Mouse (Mus musculus) adrenal gland, adult 2 months (tissue): Measurements from ENCODE around the gene Igf1. TPM values are rescaled to one million over a fixed set of nuclear protein-coding genes. Genes with fewer than 3 reads are reported as not detected.

Source experiments
- DNase-seq: peaks from one replicate; pipeline ENCODE4 v3.0.0; 2021
- long read RNA-seq: library from polyadenylated mRNA; stranded (forward); transcript quantifications from one replicate; pipeline ENCODE4 v2.0.0, GENCODE M21; 2021
- polyA plus RNA-seq: library from polyadenylated mRNA; depleted of rRNA; stranded (reverse); fragments of >200 nt; gene quantifications from 2 replicates; pipeline ENCODE4 v1.2.3, GENCODE M21; 2012; rRNA removed
- total RNA-seq, 2 experiments: library from RNA; stranded (reverse); gene quantifications; 2 replicates each; pipeline ENCODE4 v1.2.3; 2021

Gene Igf1
- total RNA-seq (10 to 100 TPM; 39.0 to 46.4 TPM), polyA plus RNA-seq (23.7 and 31.9 TPM in 2 replicates)
- long read RNA-seq, full-length matches to known transcripts = 16 of 21 reads
- long read RNA-seq, partial matches to known transcripts = 4 of 21 reads
- long read RNA-seq, other reads (novel, unspliced or antisense) = 1 of 21 reads

GRCm38 (mm10) chr10:87858013-87858806 is at the start of gene Igf1:
Igf1 (plus strand) TSS chr10:87858265.
- DNase-seq = no peak

- DNase-seq = no peak
These were observed 45.6 kb upstream of the Igf1 start for GRCm38 (mm10) chr10:87812157-87813072.

- no peak for DNase-seq
These were observed 44.9 kb upstream of the Igf1 start for GRCm38 (mm10) chr10:87813073-87813590.

GRCm38 (mm10) chr10:87816861-87817260 is 41.2 kb upstream of the Igf1 start:
- DNase-seq = no peak

GRCm38 (mm10) chr10:87817786-87818185 is 40.3 kb upstream of the Igf1 start:
- no peak for DNase-seq

- DNase-seq = peak; percentile 76
These were observed 36.2 kb upstream of the Igf1 start for GRCm38 (mm10) chr10:87821906-87822305.

GRCm38 (mm10) chr10:87830012-87830411 is 28.1 kb upstream of the Igf1 start:
- no peak for DNase-seq

GRCm38 (mm10) chr10:87830639-87831038 is 27.4 kb upstream of the Igf1 start:
- DNase-seq = no peak

GRCm38 (mm10) chr10:87832101-87832500 is 26.0 kb upstream of the Igf1 start:
- no peak for DNase-seq

- DNase-seq = no peak
These were observed 18.6 kb upstream of the Igf1 start for GRCm38 (mm10) chr10:87839454-87839853.

- DNase-seq = no peak
These were observed 15.6 kb upstream of the Igf1 start for GRCm38 (mm10) chr10:87842501-87842900.

GRCm38 (mm10) chr10:87844917-87845552 is 13.0 kb upstream of the Igf1 start:
- no peak for DNase-seq

- DNase-seq = no peak
These were observed 10.2 kb upstream of the Igf1 start for GRCm38 (mm10) chr10:87847882-87848281.

- no peak for DNase-seq
These were observed 9.6 kb upstream of the Igf1 start for GRCm38 (mm10) chr10:87848419-87848818.

- no peak for DNase-seq
These were observed 6.6 kb upstream of the Igf1 start for GRCm38 (mm10) chr10:87851492-87851891.

- DNase-seq = peak; percentile 63
These were observed 3.7 kb upstream of the Igf1 start for GRCm38 (mm10) chr10:87854408-87854807.

- DNase-seq = no peak
These were observed 2.5 kb upstream of the Igf1 start for GRCm38 (mm10) chr10:87855423-87856122.

GRCm38 (mm10) chr10:87857215-87857955 is 680 bp upstream of the Igf1 start:
- no peak for DNase-seq

GRCm38 (mm10) chr10:87858939-87859338 is 874 bp downstream of the Igf1 start:
- DNase-seq = no peak

- DNase-seq = no peak
These were observed 1.4 kb downstream of the Igf1 start for GRCm38 (mm10) chr10:87859453-87859852.
